ENCODE assay signal across 20 mouse cellular contexts in genomic region chr8:125206391-125206790, GRCm38 (mm10).
A peak's percentile ranks its signal among the peaks of the same experiment; 100 is the strongest.
DNase-seq lines count a peak whose midpoint lies in the region; ATAC-seq lines count a peak whose summit lies in the region.
"Had no signal": no experiment of that assay in that cellular context is flagged by ENCODE, and none has a peak within 500 bp of the region (broad histone marks: within the 10 kb centered on the region; RNA-seq: fewer than 3 reads in every experiment).

No protein-coding gene starts in this region.

- 76% methylated on average over 8 of the region's 8 CpGs for WGBS in heart, embryonic 10.5 days
- WGBS in midbrain, embryonic 15.5 days: 52% methylated on average over 8 of the region's 8 CpGs
- 66% methylated on average over 8 of the region's 8 CpGs for whole genome bisulfite sequencing in midbrain, embryonic 11.5 days

- no peaks in the 10 kb centered on the region for H3K27me3 ChIP-seq in heart, embryonic 10.5 days (ENCODE audit: insufficient read depth, poor library complexity, severe bottlenecking)
- H3K27me3 ChIP-seq in midbrain, embryonic 15.5 days (replicated peaks): no peaks in the 10 kb centered on the region; the same call in 1 of the 2 replicates
- no peaks in the 10 kb centered on the region; the same call in 1 of the 2 replicates for H3K27me3 ChIP-seq in midbrain, embryonic 11.5 days (ENCODE audit: control insufficient read depth, insufficient read depth, low read length)
- H3K27me3 ChIP-seq: heart, embryonic 15.5 days had no signal

- H3K4me1 ChIP-seq in heart, embryonic 10.5 days: peaks cover 36% of the 10 kb centered on the region
- H3K4me1 ChIP-seq in midbrain, embryonic 15.5 days: peaks cover 5% of the 10 kb centered on the region
- H3K4me1 ChIP-seq in midbrain, embryonic 11.5 days (ENCODE audit: control insufficient read depth, insufficient read depth, low read length): no peaks in the 10 kb centered on the region
- H3K4me1 ChIP-seq: embryonic facial prominence, embryonic 12.5 days had no signal

- ATAC-seq in midbrain, embryonic 15.5 days (replicated peaks): peak; percentile 53; the same call in 1 of the 2 replicates
- ATAC-seq in midbrain, embryonic 11.5 days (ENCODE audit: low FRiP score): no peak
- ATAC-seq: activated CD4-positive, CD25-positive, alpha-beta regulatory T cell, adult 4 months; forebrain, embryonic 16.5 days; Patski had no signal

- H3K27ac ChIP-seq in heart, embryonic 10.5 days: no peak overlapping the region
- H3K27ac ChIP-seq in midbrain, embryonic 15.5 days: no peak overlapping the region
- H3K27ac ChIP-seq in midbrain, embryonic 11.5 days (ENCODE audit: low read depth, low read length): no peak overlapping the region
- H3K27ac ChIP-seq: embryonic facial prominence, embryonic 12.5 days; heart, embryonic 15.5 days; hindbrain, postnatal 0 days had no signal

- H3K36me3 ChIP-seq in heart, embryonic 10.5 days: no peaks in the 10 kb centered on the region
- no peaks in the 10 kb centered on the region for H3K36me3 ChIP-seq in midbrain, embryonic 15.5 days (replicated peaks)
- no peaks in the 10 kb centered on the region for H3K36me3 ChIP-seq in midbrain, embryonic 11.5 days (ENCODE audit: control insufficient read depth, insufficient read depth, low read length)
- H3K36me3 ChIP-seq: embryonic facial prominence, embryonic 12.5 days; heart, embryonic 15.5 days had no signal

- no peak overlapping the region for H3K9ac ChIP-seq in midbrain, embryonic 15.5 days
- no peak overlapping the region for H3K9ac ChIP-seq in midbrain, embryonic 11.5 days (ENCODE audit: low read length)
- H3K9ac ChIP-seq: embryonic facial prominence, embryonic 12.5 days; heart, embryonic 15.5 days had no signal

- no peak overlapping the region for H3K4me3 ChIP-seq in heart, embryonic 10.5 days
- no peak overlapping the region for H3K4me3 ChIP-seq in midbrain, embryonic 15.5 days
- no peak overlapping the region for H3K4me3 ChIP-seq in midbrain, embryonic 11.5 days (ENCODE audit: low read depth, low read length)
- H3K4me3 ChIP-seq: embryonic facial prominence, embryonic 12.5 days; heart, embryonic 15.5 days had no signal

- no peaks in the 10 kb centered on the region for H3K9me3 ChIP-seq in heart, embryonic 10.5 days
- H3K9me3 ChIP-seq in midbrain, embryonic 15.5 days: no peaks in the 10 kb centered on the region
- no peaks in the 10 kb centered on the region for H3K9me3 ChIP-seq in midbrain, embryonic 11.5 days (ENCODE audit: control insufficient read depth, low read length)
- H3K9me3 ChIP-seq: embryonic facial prominence, embryonic 12.5 days; heart, embryonic 15.5 days had no signal

- no peak overlapping the region for H3K4me2 ChIP-seq in midbrain, embryonic 15.5 days
- H3K4me2 ChIP-seq in midbrain, embryonic 11.5 days: no peak overlapping the region
- H3K4me2 ChIP-seq: embryonic facial prominence, embryonic 12.5 days; heart, embryonic 11.5 days; heart, embryonic 15.5 days had no signal

- peak; percentile 16 for DNase-seq in cerebellum, adult 8-10 months
- DNase-seq in cerebellum, postnatal 4 days (ENCODE audit: low spot score in 2 of 2): no peak
- DNase-seq in heart, adult 11 months: peak; percentile 81
- DNase-seq in heart, embryonic 10.5 days (ENCODE audit: low spot score): no peak
- no peak for DNase-seq in midbrain, embryonic 11.5 days (ENCODE audit: low spot score, missing footprints)
- peak; percentile 38 to 53 for DNase-seq in cerebellum, postnatal 25 days
- DNase-seq: adrenal gland, adult 2 months; adrenal gland, postnatal 25 days; gastrocnemius, postnatal 36 days; heart, adult 18-20 months; heart, postnatal 14 days; kidney, adult 11 months had no signal

Comparison
In these comparisons a context has a peak if more than half of its experiments do, and no peak if none do; other contexts are left out.
1. DNase-seq: peak in cerebellum, adult 8-10 months (single experiment), heart, adult 11 months (single experiment) and cerebellum, postnatal 25 days (2 of 2); none in cerebellum, postnatal 4 days (0 of 2), heart, embryonic 10.5 days (single experiment) and midbrain, embryonic 11.5 days (single experiment).